Mouse (Mus musculus) thymus, postnatal 14 days (tissue): ENCODE measurements around the gene Filip1.

Source experiments
- DNase-seq: peaks from one replicate; pipeline ENCODE4 v3.0.0; 2021

Filip1 gene

GRCm38 (mm10) chr9:79816013-79816412, 196.6 kb downstream of the Filip1 start:
- peak; percentile 31 for DNase-seq

GRCm38 (mm10) chr9:79814592-79814991, 198.1 kb downstream of the Filip1 start:
- no peak for DNase-seq

GRCm38 (mm10) chr9:79810969-79811902, 201.4 kb downstream of the Filip1 start:
- no peak for DNase-seq

GRCm38 (mm10) chr9:79810534-79810933, 202.1 kb downstream of the Filip1 start:
- no peak for DNase-seq

GRCm38 (mm10) chr9:79809411-79809810, 203.2 kb downstream of the Filip1 start:
- no peak for DNase-seq

- DNase-seq: no peak
Observed at GRCm38 (mm10) chr9:79807178-79807577, 205.5 kb downstream of the Filip1 start.

GRCm38 (mm10) chr9:79806317-79807075, 206.2 kb downstream of the Filip1 start:
- no peak for DNase-seq

- DNase-seq: no peak
Observed at GRCm38 (mm10) chr9:79805426-79805825, 207.2 kb downstream of the Filip1 start.

GRCm38 (mm10) chr9:79796461-79797135, 216.1 kb downstream of the Filip1 start:
- no peak for DNase-seq

- peak; percentile 23 for DNase-seq
Observed at GRCm38 (mm10) chr9:79795076-79795475, 217.6 kb downstream of the Filip1 start.

- peak; percentile 91 for DNase-seq
Observed at GRCm38 (mm10) chr9:79792841-79793835, 219.5 kb downstream of the Filip1 start, which contains the start of gene Tmem30a. TSS of gene Tmem30a (minus strand) at chr9:79793507.

GRCm38 (mm10) chr9:79785794-79786085, 226.9 kb downstream of the Filip1 start:
- DNase-seq: no peak

GRCm38 (mm10) chr9:79784934-79785793, 227.5 kb downstream of the Filip1 start:
- DNase-seq: no peak

- no peak for DNase-seq
Observed at GRCm38 (mm10) chr9:79784439-79784838, 228.2 kb downstream of the Filip1 start.

GRCm38 (mm10) chr9:79779354-79779753, 233.3 kb downstream of the Filip1 start:
- no peak for DNase-seq

- DNase-seq: no peak
Observed at GRCm38 (mm10) chr9:79766991-79767545, 245.6 kb downstream of the Filip1 start.

- no peak for DNase-seq
Observed at GRCm38 (mm10) chr9:79765329-79765728, 247.3 kb downstream of the Filip1 start.
